Mouse (Mus musculus): Measurements from ENCODE around the gene Col18a1. TPM values are rescaled to one million over a fixed set of nuclear protein-coding genes. Genes with fewer than 3 reads are reported as not detected.
"Not testable (repeated sequence)": the region's sequence is repeated elsewhere in the genome, so short reads cannot be mapped to it uniquely, and the experiment has no call there.

Gene Col18a1
- total and polyA plus RNA-seq, 2 experiments from 2014 or later, result 20.0 to 47.5 TPM

- H3K27me3 ChIP-seq (ENCODE audit: insufficient read depth, low read length), result no peaks in the 10 kb centered on the region
- peak; percentile 36; the same call in 1 of the 2 replicates for ATAC-seq
- H3K4me2 ChIP-seq (ENCODE audit: low read depth, low read length), result no peak overlapping the region
- peak overlapping the region; percentile 7; the same call in 1 of the 2 replicates for H3K27ac ChIP-seq
- peaks cover 18% of the 10 kb centered on the region for H3K4me1 ChIP-seq (ENCODE audit: insufficient read depth, low read length)
- no peak overlapping the region for H3K4me3 ChIP-seq (ENCODE audit: low read length)
- no peak for TF ChIP-seq CTCF (IDR thresholded peaks at IDR 0.05; ENCODE audit: low read depth)
- WGBS, result 50% methylated on average over 4 of the region's 4 CpGs
- H3K36me3 ChIP-seq (ENCODE audit: insufficient read depth, low read length), result no peaks in the 10 kb centered on the region
- no peak overlapping the region for H3K9ac ChIP-seq (replicated peaks; ENCODE audit: low read length)
- peak; percentile 42 for DNase-seq (ENCODE audit: low spot score)
- no peaks in the 10 kb centered on the region for H3K9me3 ChIP-seq (ENCODE audit: low read length)
These were observed 19.4 kb downstream of the Col18a1 start for GRCm38 (mm10) chr10:77146901-77147463.

GRCm38 (mm10) chr10:77145946-77146345 lies 20.4 kb downstream of the Col18a1 start:
- no peak overlapping the region for H3K4me3 ChIP-seq (ENCODE audit: low read length)
- H3K27ac ChIP-seq, result no peak overlapping the region
- H3K27me3 ChIP-seq (ENCODE audit: insufficient read depth, low read length), result no peaks in the 10 kb centered on the region
- no peak overlapping the region for H3K4me2 ChIP-seq (ENCODE audit: low read depth, low read length)
- DNase-seq (ENCODE audit: low spot score) (no peak), ATAC-seq (no peak)
- H3K9me3 ChIP-seq (ENCODE audit: low read length), result no peaks in the 10 kb centered on the region
- TF ChIP-seq CTCF (IDR thresholded peaks at IDR 0.05; ENCODE audit: low read depth), result no peak
- no peak overlapping the region for H3K9ac ChIP-seq (replicated peaks; ENCODE audit: low read length)
- WGBS, result 63% methylated on average over 1 of the region's 1 CpGs
- H3K36me3 ChIP-seq (ENCODE audit: insufficient read depth, low read length), result no peaks in the 10 kb centered on the region
- H3K4me1 ChIP-seq (ENCODE audit: insufficient read depth, low read length), result peaks cover 9% of the 10 kb centered on the region; the same call in 1 of the 2 replicates

GRCm38 (mm10) chr10:77144372-77144771 lies 22.0 kb downstream of the Col18a1 start:
- TF ChIP-seq CTCF (IDR thresholded peaks at IDR 0.05; ENCODE audit: low read depth), result peak; percentile 55
- Histone ChIP-seq H3K9ac (replicated peaks; ENCODE audit: low read length) (no peak overlapping the region), H3K4me2 (ENCODE audit: low read depth, low read length) (no peak overlapping the region), H3K4me3 (ENCODE audit: low read length) (no peak overlapping the region), H3K27me3 (ENCODE audit: insufficient read depth, low read length) (no peaks in the 10 kb centered on the region), H3K27ac (no peak overlapping the region), H3K9me3 (ENCODE audit: low read length) (no peaks in the 10 kb centered on the region), H3K36me3 (ENCODE audit: insufficient read depth, low read length) (no peaks in the 10 kb centered on the region), H3K4me1 (ENCODE audit: insufficient read depth, low read length) (no peaks in the 10 kb centered on the region)
- 97% methylated on average over 2 of the region's 2 CpGs for WGBS
- ATAC-seq (no peak), DNase-seq (ENCODE audit: low spot score) (no peak)

- no peaks in the 10 kb centered on the region for H3K4me1 ChIP-seq (ENCODE audit: insufficient read depth, low read length)
- TF ChIP-seq CTCF (IDR thresholded peaks at IDR 0.05; ENCODE audit: low read depth), result no peak
- H3K36me3 ChIP-seq (ENCODE audit: insufficient read depth, low read length), result no peaks in the 10 kb centered on the region
- no peak for ATAC-seq
- 76% methylated on average over 2 of the region's 2 CpGs for WGBS
- no peak overlapping the region for H3K4me2 ChIP-seq (ENCODE audit: low read depth, low read length)
- no peak overlapping the region for H3K27ac ChIP-seq
- H3K9me3 ChIP-seq (ENCODE audit: low read length), result no peaks in the 10 kb centered on the region
- no peak overlapping the region for H3K9ac ChIP-seq (replicated peaks; ENCODE audit: low read length)
- no peak for DNase-seq (ENCODE audit: low spot score)
- no peak overlapping the region for H3K4me3 ChIP-seq (ENCODE audit: low read length)
- no peaks in the 10 kb centered on the region for H3K27me3 ChIP-seq (ENCODE audit: insufficient read depth, low read length)
These were observed 24.0 kb downstream of the Col18a1 start for GRCm38 (mm10) chr10:77142328-77142727.

- H3K27me3 ChIP-seq (ENCODE audit: insufficient read depth, low read length), result no peaks in the 10 kb centered on the region
- no peaks in the 10 kb centered on the region for H3K9me3 ChIP-seq (ENCODE audit: low read length)
- no peak overlapping the region for H3K4me2 ChIP-seq (ENCODE audit: low read depth, low read length)
- no peak overlapping the region for H3K9ac ChIP-seq (replicated peaks; ENCODE audit: low read length)
- TF ChIP-seq CTCF (IDR thresholded peaks at IDR 0.05; ENCODE audit: low read depth), result no peak
- no peak overlapping the region for H3K4me3 ChIP-seq (ENCODE audit: low read length)
- DNase-seq (ENCODE audit: low spot score) (no peak), ATAC-seq (no peak)
- H3K27ac ChIP-seq, result no peak overlapping the region
- H3K4me1 ChIP-seq (ENCODE audit: insufficient read depth, low read length), result no peaks in the 10 kb centered on the region
- no peaks in the 10 kb centered on the region for H3K36me3 ChIP-seq (ENCODE audit: insufficient read depth, low read length)
These were observed 28.0 kb downstream of the Col18a1 start for GRCm38 (mm10) chr10:77138304-77138703.

- Histone ChIP-seq H3K9me3 (ENCODE audit: low read length) (no peaks in the 10 kb centered on the region), H3K4me3 (ENCODE audit: low read length) (no peak overlapping the region), H3K4me1 (ENCODE audit: insufficient read depth, low read length) (peaks cover 12% of the 10 kb centered on the region), H3K4me2 (ENCODE audit: low read depth, low read length) (no peak overlapping the region), H3K27ac (no peak overlapping the region), H3K9ac (replicated peaks; ENCODE audit: low read length) (no peak overlapping the region), H3K27me3 (ENCODE audit: insufficient read depth, low read length) (no peaks in the 10 kb centered on the region), H3K36me3 (ENCODE audit: insufficient read depth, low read length) (no peaks in the 10 kb centered on the region)
- no peak for TF ChIP-seq CTCF (IDR thresholded peaks at IDR 0.05; ENCODE audit: low read depth)
- ATAC-seq, result no peak
- WGBS, result 88% methylated on average over 6 of the region's 6 CpGs
- DNase-seq (ENCODE audit: low spot score), result no peak
These were observed 30.1 kb downstream of the Col18a1 start for GRCm38 (mm10) chr10:77136205-77136604.

GRCm38 (mm10) chr10:77135274-77135829 lies 31.0 kb downstream of the Col18a1 start:
- Histone ChIP-seq H3K27ac (no peak overlapping the region), H3K4me2 (ENCODE audit: low read depth, low read length) (no peak overlapping the region), H3K36me3 (ENCODE audit: insufficient read depth, low read length) (no peaks in the 10 kb centered on the region), H3K4me3 (ENCODE audit: low read length) (no peak overlapping the region), H3K4me1 (ENCODE audit: insufficient read depth, low read length) (peaks cover 18% of the 10 kb centered on the region), H3K9me3 (ENCODE audit: low read length) (no peaks in the 10 kb centered on the region), H3K27me3 (ENCODE audit: insufficient read depth, low read length) (no peaks in the 10 kb centered on the region), H3K9ac (replicated peaks; ENCODE audit: low read length) (no peak overlapping the region)
- DNase-seq (ENCODE audit: low spot score) (no peak), ATAC-seq (no peak)
- whole genome bisulfite sequencing, result 94% methylated on average over 5 of the region's 5 CpGs
- peak; percentile 11; the same call in 1 of the 2 replicates for TF ChIP-seq CTCF (IDR thresholded peaks at IDR 0.05; ENCODE audit: low read depth)

GRCm38 (mm10) chr10:77134807-77135152 lies 31.6 kb downstream of the Col18a1 start:
- not testable (repeated sequence) for DNase-seq (ENCODE audit: low spot score); H3K27ac ChIP-seq; ATAC-seq; H3K36me3 ChIP-seq (ENCODE audit: insufficient read depth, low read length); H3K4me3 ChIP-seq (ENCODE audit: low read length); H3K4me2 ChIP-seq (ENCODE audit: low read depth, low read length); H3K9me3 ChIP-seq (ENCODE audit: low read length); H3K9ac ChIP-seq (replicated peaks; ENCODE audit: low read length); H3K27me3 ChIP-seq (ENCODE audit: insufficient read depth, low read length)
- peaks cover 24% of the 10 kb centered on the region for H3K4me1 ChIP-seq (ENCODE audit: insufficient read depth, low read length)
- 58% methylated on average over 6 of the region's 6 CpGs for WGBS
